Mouse (Mus musculus) heart, postnatal 0 days (tissue): ENCODE measurements around the gene Pga5. TPM values are rescaled to one million over a fixed set of nuclear protein-coding genes. Genes with fewer than 3 reads are reported as not detected.

Source experiments
- ATAC-seq: fragments of 200-750 bp; cut with Nextera tagmentation; 2 replicates; pipeline ENCODE4 v1.8.0; 2017; ENCODE audit warnings: low read depth, moderate number of reproducible peaks, moderate library complexity; ENCODE audit not compliant: insufficient read depth
- DNase-seq: peaks from one replicate; pipeline ENCODE4 v3.0.0-alpha.2; 2016; ENCODE audit warnings: low spot score
- H3K27ac ChIP-seq: fragments of 300-500 bp; sonication (generic); 2 replicates; pipeline ENCODE4 v1.5.1; 2014; ENCODE audit warnings: low read depth, mild to moderate bottlenecking
- H3K27me3 ChIP-seq: fragments of 300-500 bp; sonication (generic); 2 replicates; pipeline ENCODE4 v1.6.1; 2014; ENCODE audit warnings: low read length, mixed read lengths; ENCODE audit not compliant: control insufficient read depth, insufficient read depth
- H3K36me3 ChIP-seq: fragments of 300-500 bp; sonication (generic); replicated peaks from 2 replicates; pipeline ENCODE4 v1.6.1; 2014; ENCODE audit warnings: low read length, mixed read lengths; ENCODE audit not compliant: control insufficient read depth, insufficient read depth
- H3K4me1 ChIP-seq: fragments of 300-500 bp; sonication (generic); 2 replicates; pipeline ENCODE4 v1.6.1; 2014; ENCODE audit warnings: antibody characterized with exemption; ENCODE audit not compliant: control insufficient read depth, insufficient read depth
- H3K4me2 ChIP-seq: fragments of 300-500 bp; sonication (generic); 2 replicates; pipeline ENCODE4 v1.6.1; 2014; ENCODE audit warnings: low read depth, mild to moderate bottlenecking, low read length, moderate library complexity
- H3K4me3 ChIP-seq: fragments of 300-500 bp; sonication (generic); 2 replicates; pipeline ENCODE4 v1.5.1; 2014; ENCODE audit warnings: low read depth, low read length
- H3K9ac ChIP-seq: fragments of 300-500 bp; sonication (generic); replicated peaks from 2 replicates; pipeline ENCODE4 v1.6.1; 2014; ENCODE audit warnings: low read depth, low read length, mixed read lengths
- H3K9me3 ChIP-seq: fragments of 300-500 bp; sonication (generic); replicated peaks from 2 replicates; pipeline ENCODE4 v1.6.1; 2016; ENCODE audit warnings: low read length; ENCODE audit not compliant: control insufficient read depth
- CTCF ChIP-seq: IDR thresholded peaks from 2 replicates; pipeline ENCODE4 v1.5.1; 2016; ENCODE audit warnings: antibody characterized with exemption, control low read depth, low read depth
- EP300 ChIP-seq: IDR thresholded peaks from 2 replicates; pipeline ENCODE4 v1.6.1; 2016; ENCODE audit warnings: antibody characterized with exemption, low read depth
- WGBS: fragments of 180-500 bp; shearing (Covaris S2); extraction: QIAGEN DNeasy Blood & Tissue Kit; methylation state at CpG from one replicate; pipeline ENCODE4 v1.1.7; 2014; 5-methylcytosine and 5-hydroxymethylcytosine counted together
- polyA plus RNA-seq: library from polyadenylated mRNA; unstranded; fragments of >200 nt; fragmentation: Nextera tagmentation; extraction: Ambion mirVana; gene quantifications from 2 replicates; pipeline ENCODE4 v1.2.1, GENCODE M21; 2015
- total RNA-seq: library from RNA; depleted of rRNA; stranded (reverse); fragments of >200 nt; gene quantifications from 2 replicates; pipeline ENCODE4 v1.2.3, GENCODE M21; 2014; ENCODE audit warnings: low replicate concordance

Gene Pga5
- total and polyA plus RNA-seq, 2 experiments from 2014 or later, result not detected

GRCm38 (mm10) chr19:10678772-10679067 is 849 bp upstream of the Pga5 start:
- Histone ChIP-seq H3K27me3 (no peaks in the 10 kb centered on the region), H3K9me3 (no peaks in the 10 kb centered on the region), H3K4me1 (no peaks in the 10 kb centered on the region), H3K27ac (no peak overlapping the region), H3K4me2 (no peak overlapping the region), H3K36me3 (no peaks in the 10 kb centered on the region), H3K9ac (no peak overlapping the region), H3K4me3 (no peak overlapping the region)
- ATAC-seq (0 out of 2 replicates have a peak, but pooled peaks have one; percentile 24), DNase-seq (no peak)
- WGBS, result 87% methylated on average over 1 of the region's 1 CpGs
- TF ChIP-seq CTCF, result no peak
- TF ChIP-seq EP300, result no peak

GRCm38 (mm10) chr19:10676656-10677055 is 1.2 kb downstream of the Pga5 start:
- Histone ChIP-seq H3K4me1 (no peaks in the 10 kb centered on the region), H3K4me2 (no peak overlapping the region), H3K4me3 (no peak overlapping the region), H3K27ac (no peak overlapping the region), H3K27me3 (no peaks in the 10 kb centered on the region), H3K9me3 (no peaks in the 10 kb centered on the region), H3K9ac (no peak overlapping the region), H3K36me3 (no peaks in the 10 kb centered on the region)
- DNase-seq (no peak), ATAC-seq (no peak)
- WGBS, result 81% methylated on average over 16 of the region's 16 CpGs
- TF ChIP-seq CTCF, result no peak
- no peak for TF ChIP-seq EP300

DNA sequence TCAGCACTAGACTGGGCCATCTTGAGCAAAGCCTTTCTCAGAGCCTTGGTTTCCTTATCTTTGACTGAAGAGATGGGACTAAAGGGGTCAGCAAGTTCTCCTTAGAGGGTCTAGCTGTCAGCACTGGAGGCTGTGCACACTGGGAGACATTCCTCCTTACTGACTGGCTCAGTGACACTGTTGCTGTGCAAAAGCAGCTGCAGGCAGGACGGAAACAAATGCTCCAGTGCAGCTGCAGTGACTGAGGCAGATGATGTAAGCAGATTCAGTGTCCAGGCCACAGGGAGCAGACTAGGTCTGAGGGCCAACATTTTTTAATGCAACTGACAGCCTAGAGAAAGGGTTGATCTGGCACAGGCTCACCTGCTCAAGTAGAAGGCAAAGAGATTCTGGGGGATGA is 4.6 kb downstream of the Pga5 start:
- DNase-seq (no peak), ATAC-seq (no peak)
- no peak overlapping the region for H3K9ac ChIP-seq
- H3K9me3 ChIP-seq, result no peaks in the 10 kb centered on the region
- H3K4me3 ChIP-seq, result no peak overlapping the region
- H3K27me3 ChIP-seq, result no peaks in the 10 kb centered on the region
- no peak overlapping the region for H3K4me2 ChIP-seq
- 67% methylated on average over 1 of the region's 1 CpGs for WGBS
- no peaks in the 10 kb centered on the region for H3K4me1 ChIP-seq
- H3K27ac ChIP-seq, result no peak overlapping the region
- no peaks in the 10 kb centered on the region for H3K36me3 ChIP-seq
- TF ChIP-seq CTCF (no peak), EP300 (no peak)

- TF ChIP-seq EP300 (no peak), CTCF (no peak)
- Histone ChIP-seq H3K4me2 (no peak overlapping the region), H3K4me1 (no peaks in the 10 kb centered on the region), H3K27me3 (no peaks in the 10 kb centered on the region), H3K4me3 (no peak overlapping the region), H3K27ac (no peak overlapping the region), H3K9me3 (no peaks in the 10 kb centered on the region), H3K9ac (no peak overlapping the region), H3K36me3 (no peaks in the 10 kb centered on the region)
- 67% methylated on average over 9 of the region's 9 CpGs for WGBS
- DNase-seq, result no peak
- ATAC-seq, result no peak
These were observed 5.9 kb downstream of the Pga5 start for GRCm38 (mm10) chr19:10671854-10672417.

DNA sequence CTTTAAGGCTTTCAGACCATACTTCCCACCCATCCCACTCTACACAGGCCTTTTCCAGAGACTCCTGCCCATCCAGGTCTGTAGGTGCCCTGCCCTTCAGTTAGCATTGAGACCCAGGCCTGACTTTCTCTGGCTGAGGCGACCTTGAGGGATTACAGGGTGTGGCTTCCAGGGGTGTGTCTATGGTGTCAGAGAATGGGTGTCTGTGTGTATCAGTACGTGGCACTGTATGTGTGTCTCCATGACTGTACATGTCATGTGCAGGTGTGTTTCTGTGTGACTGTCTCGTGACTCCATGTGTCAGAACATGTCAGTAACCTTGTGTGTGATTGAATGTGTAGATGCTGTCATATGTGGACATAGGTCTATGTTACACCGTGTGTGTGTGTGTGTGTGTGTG is 6.6 kb downstream of the Pga5 start:
- ATAC-seq (no peak), DNase-seq (no peak)
- no peak for TF ChIP-seq CTCF
- Histone ChIP-seq H3K4me2 (no peak overlapping the region), H3K9ac (no peak overlapping the region), H3K27ac (no peak overlapping the region), H3K36me3 (no peaks in the 10 kb centered on the region), H3K4me3 (no peak overlapping the region), H3K27me3 (no peaks in the 10 kb centered on the region), H3K9me3 (no peaks in the 10 kb centered on the region), H3K4me1 (no peaks in the 10 kb centered on the region)
- WGBS, result 79% methylated on average over 4 of the region's 4 CpGs

GRCm38 (mm10) chr19:10665499-10665898 is 12.4 kb downstream of the Pga5 start:
- DNase-seq (peak; percentile 49), ATAC-seq (peak; percentile 70)
- WGBS, result 16% methylated on average over 2 of the region's 2 CpGs
- H3K4me3 ChIP-seq, result no peak overlapping the region
- peak; percentile 84 for TF ChIP-seq CTCF
- no peak for TF ChIP-seq EP300
- H3K27me3 ChIP-seq, result no peaks in the 10 kb centered on the region
- no peaks in the 10 kb centered on the region for H3K9me3 ChIP-seq
- no peak overlapping the region for H3K9ac ChIP-seq
- no peak overlapping the region for H3K4me2 ChIP-seq
- no peaks in the 10 kb centered on the region for H3K36me3 ChIP-seq
- H3K4me1 ChIP-seq, result no peaks in the 10 kb centered on the region
- H3K27ac ChIP-seq, result no peak overlapping the region
